Mouse (Mus musculus) limb, embryonic 11.5 days (tissue): ENCODE measurements at regions not wholly inside any gene's neighbourhood (a gene's known extent, or its start where the extent isn't known, plus 50 kb on each side); places are given as distances from the start of the nearest gene placed in this dataset.

Experiments
- ATAC-seq: fragments of 200-750 bp; cut with Nextera tagmentation; 2 replicates; pipeline ENCODE4 v1.8.0; 2017; ENCODE audit warnings: low read depth; ENCODE audit not compliant: insufficient number of reproducible peaks, low FRiP score, low TSS enrichment
- DNase-seq: peaks from one replicate; pipeline ENCODE4 v3.0.0-alpha.2; 2015; ENCODE audit warnings: low spot score
- H3K27ac ChIP-seq: fragments of 300-500 bp; sonication (generic); replicated peaks from 2 replicates; pipeline ENCODE4 v1.5.1; 2014; ENCODE audit warnings: low read depth, mild to moderate bottlenecking, low read length
- H3K27me3 ChIP-seq: fragments of 300-500 bp; sonication (generic); 2 replicates; pipeline ENCODE4 v1.6.1; 2014; ENCODE audit warnings: mild to moderate bottlenecking, low read length, mixed read lengths; ENCODE audit not compliant: control insufficient read depth, insufficient read depth
- H3K36me3 ChIP-seq: fragments of 300-500 bp; sonication (generic); 2 replicates; pipeline ENCODE4 v1.6.1; 2014; ENCODE audit warnings: mild to moderate bottlenecking, low read length, moderate library complexity, mixed read lengths; ENCODE audit not compliant: control insufficient read depth, insufficient read depth
- H3K4me1 ChIP-seq: fragments of 300-500 bp; sonication (generic); 2 replicates; pipeline ENCODE4 v1.6.1; 2014; ENCODE audit warnings: low read length, mixed read lengths; ENCODE audit not compliant: control insufficient read depth, insufficient read depth
- H3K4me2 ChIP-seq: fragments of 300-500 bp; sonication (generic); 2 replicates; pipeline ENCODE4 v1.6.1; 2014; ENCODE audit warnings: low read depth, mild to moderate bottlenecking, moderate library complexity; ENCODE audit not compliant: severe bottlenecking
- H3K4me3 ChIP-seq: fragments of 300-500 bp; sonication (generic); 2 replicates; pipeline ENCODE4 v1.5.1; 2014; ENCODE audit warnings: low read depth, low read length
- H3K9ac ChIP-seq: fragments of 300-500 bp; sonication (generic); 2 replicates; pipeline ENCODE4 v1.6.1; 2014; ENCODE audit warnings: mild to moderate bottlenecking, low read length
- H3K9me3 ChIP-seq: fragments of 300-500 bp; sonication (generic); 2 replicates; pipeline ENCODE4 v1.6.1; 2016; ENCODE audit warnings: low read length; ENCODE audit not compliant: control insufficient read depth
- WGBS: fragments of 180-500 bp; shearing (Covaris S2); extraction: QIAGEN DNeasy Blood & Tissue Kit; methylation state at CpG from one replicate; pipeline ENCODE4 v1.1.7; 2014; 5-methylcytosine and 5-hydroxymethylcytosine counted together

DNA sequence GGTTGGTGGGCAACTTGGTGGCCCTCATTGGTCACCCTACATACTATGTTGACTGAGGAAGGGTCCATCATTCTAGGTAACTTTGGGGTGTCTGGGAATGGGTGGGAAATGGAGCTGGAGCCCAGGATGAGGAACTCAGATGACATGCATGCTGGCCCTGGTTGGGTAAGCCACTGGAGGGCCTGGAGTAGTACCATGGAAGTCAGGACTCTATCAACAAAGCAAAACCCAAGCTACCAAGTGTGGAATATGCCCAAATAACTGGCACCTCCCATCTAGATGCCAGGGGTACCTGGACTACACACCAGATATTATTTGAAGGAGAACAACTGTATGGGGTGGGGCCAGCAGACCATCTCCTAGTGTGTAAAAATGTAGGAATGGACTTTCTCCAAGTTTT, 55.7 kb upstream of the Plcl2 start:
- Histone ChIP-seq H3K9ac (no peak overlapping the region), H3K27ac (no peak overlapping the region), H3K36me3 (no peaks in the 10 kb centered on the region), H3K4me1 (no peaks in the 10 kb centered on the region), H3K4me2 (no peak overlapping the region), H3K4me3 (no peak overlapping the region), H3K9me3 (no peaks in the 10 kb centered on the region), H3K27me3 (no peaks in the 10 kb centered on the region)
- DNase-seq, result no peak
- no peak for ATAC-seq

DNA sequence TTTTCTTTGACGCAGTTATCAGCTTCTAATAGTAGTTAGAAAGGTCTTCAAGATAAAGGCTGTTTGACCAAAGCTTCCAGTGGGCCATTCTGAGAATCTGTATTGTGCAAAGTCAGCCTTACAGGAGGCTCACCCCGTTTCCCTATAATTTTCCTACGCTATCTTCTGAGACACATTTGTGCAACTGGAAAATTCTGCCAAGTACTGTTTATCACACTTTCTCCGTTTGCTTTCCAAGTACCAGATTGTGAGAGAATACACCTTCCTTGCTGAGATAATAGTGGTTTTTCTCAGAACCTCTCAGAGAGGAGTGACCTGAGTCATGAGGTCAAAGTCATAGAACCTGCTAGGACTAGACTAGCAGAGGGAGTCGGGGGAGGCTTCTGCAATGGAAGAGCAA, 55.2 kb upstream of the Plcl2 start:
- Histone ChIP-seq H3K27ac (no peak overlapping the region), H3K27me3 (no peaks in the 10 kb centered on the region), H3K36me3 (no peaks in the 10 kb centered on the region), H3K9ac (no peak overlapping the region), H3K9me3 (no peaks in the 10 kb centered on the region), H3K4me2 (no peak overlapping the region), H3K4me3 (no peak overlapping the region), H3K4me1 (no peaks in the 10 kb centered on the region)
- no peak for DNase-seq
- WGBS, result 89% methylated on average over 5 of the region's 5 CpGs
- ATAC-seq, result no peak

DNA sequence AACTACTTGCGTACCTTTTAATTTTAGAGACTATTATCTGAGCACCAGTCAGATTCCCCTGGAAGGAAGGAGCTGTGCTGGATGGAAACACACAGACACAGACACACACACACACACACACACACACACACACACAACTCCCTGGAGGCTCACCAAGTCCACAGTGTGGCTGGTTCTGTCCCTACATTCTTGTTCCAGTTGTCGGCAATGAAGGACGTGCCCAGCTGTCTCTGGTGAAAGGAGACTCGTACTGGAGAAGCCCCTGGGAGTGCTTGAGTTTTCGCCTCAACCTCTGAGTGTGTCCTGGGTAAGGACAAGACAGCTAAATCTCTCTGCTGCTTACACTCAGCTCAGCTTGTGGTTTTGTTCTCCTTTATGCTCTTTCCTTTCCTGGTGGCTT, 54.3 kb upstream of the Plcl2 start:
- ATAC-seq (no peak), DNase-seq (no peak)
- H3K36me3 ChIP-seq, result no peaks in the 10 kb centered on the region
- H3K9ac ChIP-seq, result no peak overlapping the region
- no peak overlapping the region for H3K27ac ChIP-seq
- no peaks in the 10 kb centered on the region for H3K9me3 ChIP-seq
- no peaks in the 10 kb centered on the region for H3K4me1 ChIP-seq
- no peaks in the 10 kb centered on the region for H3K27me3 ChIP-seq
- WGBS, result 92% methylated on average over 5 of the region's 5 CpGs
- no peak overlapping the region for H3K4me2 ChIP-seq
- H3K4me3 ChIP-seq, result no peak overlapping the region

DNA sequence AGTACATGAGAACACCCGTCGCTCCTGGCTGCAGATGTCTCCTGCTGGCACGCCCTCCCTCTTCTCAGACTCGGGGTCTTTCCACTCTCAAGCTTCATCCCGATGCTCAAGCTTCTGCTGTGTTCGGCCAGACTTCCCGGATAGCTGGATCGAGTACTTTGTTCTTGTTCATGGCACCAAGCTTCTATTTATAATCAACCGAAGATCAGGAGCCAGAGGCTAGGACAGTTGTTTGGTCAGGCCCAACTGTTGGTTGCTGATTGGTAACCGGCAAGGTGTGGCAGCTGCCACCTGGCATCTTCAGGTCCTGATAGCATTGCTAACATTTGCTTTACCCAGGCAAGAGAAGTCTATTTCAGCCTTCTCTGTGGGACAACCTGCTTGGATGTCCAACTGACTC, 53.5 kb upstream of the Plcl2 start:
- no peaks in the 10 kb centered on the region for H3K27me3 ChIP-seq
- H3K4me3 ChIP-seq, result no peak overlapping the region
- DNase-seq (no peak), ATAC-seq (no peak)
- H3K4me1 ChIP-seq, result no peaks in the 10 kb centered on the region
- no peak overlapping the region for H3K27ac ChIP-seq
- H3K4me2 ChIP-seq, result no peak overlapping the region
- 92% methylated on average over 10 of the region's 10 CpGs for WGBS
- no peaks in the 10 kb centered on the region for H3K36me3 ChIP-seq
- H3K9me3 ChIP-seq, result no peaks in the 10 kb centered on the region
- H3K9ac ChIP-seq, result no peak overlapping the region

DNA sequence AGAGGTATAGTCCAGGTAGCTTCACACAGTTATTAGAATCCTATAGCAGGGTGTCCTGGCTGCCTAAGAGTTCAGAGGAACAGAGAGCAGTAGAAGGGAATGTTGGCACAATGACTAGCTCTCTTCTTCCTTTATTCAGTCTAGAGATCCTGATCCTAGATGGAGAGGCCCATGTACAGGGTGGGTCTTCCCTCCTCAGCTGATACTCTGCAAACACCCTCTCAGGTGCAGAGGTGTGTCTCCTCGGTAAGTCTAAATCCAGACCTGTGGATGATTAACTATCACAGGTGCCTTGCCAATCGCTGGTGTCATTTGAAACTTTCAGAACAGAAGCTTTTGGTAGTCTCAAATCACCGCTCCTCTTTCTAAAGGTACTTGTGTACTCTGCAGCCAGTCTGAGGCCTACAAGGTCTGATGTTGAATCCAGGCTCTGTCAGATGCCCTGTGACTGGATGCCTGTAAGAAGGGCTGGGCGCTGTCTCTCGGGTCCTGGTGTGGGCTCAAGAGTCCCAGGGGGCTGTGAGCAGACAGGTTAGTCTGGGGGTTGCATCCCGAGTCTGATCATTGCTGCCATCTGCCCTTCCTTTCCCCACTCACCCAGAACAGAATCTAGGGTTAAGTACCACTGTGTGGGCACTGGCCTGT, 52.0 kb upstream of the Plcl2 start:
- H3K27ac ChIP-seq, result no peak overlapping the region
- ATAC-seq (no peak), DNase-seq (no peak)
- H3K4me1 ChIP-seq, result no peaks in the 10 kb centered on the region
- no peak overlapping the region for H3K9ac ChIP-seq
- H3K9me3 ChIP-seq, result no peaks in the 10 kb centered on the region
- H3K36me3 ChIP-seq, result no peaks in the 10 kb centered on the region
- no peaks in the 10 kb centered on the region for H3K27me3 ChIP-seq
- no peak overlapping the region for H3K4me2 ChIP-seq
- WGBS, result 84% methylated on average over 6 of the region's 6 CpGs
- H3K4me3 ChIP-seq, result no peak overlapping the region

DNA sequence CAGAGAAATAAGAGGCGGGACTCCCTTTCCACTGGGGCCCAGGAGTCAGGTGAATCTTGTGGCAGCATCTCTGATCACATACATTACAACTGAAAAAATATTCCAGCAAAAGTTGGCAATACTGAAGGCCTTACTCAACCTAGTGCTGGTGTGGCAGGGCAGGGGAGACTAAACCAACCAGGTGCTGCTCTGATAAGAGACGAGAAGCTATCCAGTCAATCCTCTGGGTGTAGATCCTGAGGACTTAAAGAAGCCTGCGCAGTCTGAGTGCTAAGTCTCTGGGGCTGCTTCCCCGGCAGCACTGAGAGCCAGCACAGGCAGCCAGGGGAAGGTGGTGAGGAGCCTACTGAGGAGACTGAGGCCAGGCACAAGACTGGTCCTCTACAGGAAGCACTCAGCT, 51.0 kb upstream of the Plcl2 start:
- DNase-seq (no peak), ATAC-seq (no peak)
- no peak overlapping the region for H3K9ac ChIP-seq
- 84% methylated on average over 4 of the region's 4 CpGs for WGBS
- H3K4me2 ChIP-seq, result no peak overlapping the region
- no peaks in the 10 kb centered on the region for H3K9me3 ChIP-seq
- H3K27ac ChIP-seq, result no peak overlapping the region
- no peaks in the 10 kb centered on the region for H3K27me3 ChIP-seq
- H3K4me3 ChIP-seq, result no peak overlapping the region
- H3K4me1 ChIP-seq, result no peaks in the 10 kb centered on the region
- H3K36me3 ChIP-seq, result no peaks in the 10 kb centered on the region
